Mouse (Mus musculus) erythroblast, adult 5-6 weeks (primary cell): ENCODE results near the gene Inhbb. TPM values are rescaled to one million over a fixed set of nuclear protein-coding genes. Genes with fewer than 3 reads are reported as not detected.

Experiments used
- ATAC-seq: replicated peaks from 2 replicates; pipeline ENCODE4 v1.8.0; 2016; ENCODE audit warnings: moderate number of reproducible peaks, mild to moderate bottlenecking, moderate TSS enrichment, inconsistent platforms; ENCODE audit not compliant: poor library complexity, low FRiP score, severe bottlenecking
- total RNA-seq, 2 experiments: library from RNA; stranded (forward) in 1 of 2; stranded (reverse) in 1 of 2; fragments of 150-400 nt in 1 of 2; fragments of 200-764, 138-1000 nt in 1 of 2; gene quantifications; 2 replicates each; pipeline versions ENCODE4 v1.2.3 to v1.2.4; 2015 to 2017; ENCODE audit warnings: low replicate concordance in 2 of 2

Inhbb gene
- total RNA-seq, 2 experiments from 2014 or later, result not detected

- ATAC-seq, result no peak
Measured at GRCm38 (mm10) chr1:119388664-119389396, 33.2 kb downstream of the Inhbb start.

GRCm38 (mm10) chr1:119386306-119386705 is 35.7 kb downstream of the Inhbb start:
- no peak for ATAC-seq

- ATAC-seq, result no peak
Measured at GRCm38 (mm10) chr1:119383916-119384315, 38.1 kb downstream of the Inhbb start.

GRCm38 (mm10) chr1:119380609-119381008 is 41.4 kb downstream of the Inhbb start:
- no peak for ATAC-seq

- no peak for ATAC-seq
Measured at GRCm38 (mm10) chr1:119375376-119375775, 46.7 kb downstream of the Inhbb start.

- ATAC-seq, result no peak
Measured at GRCm38 (mm10) chr1:119367546-119367945, 54.5 kb downstream of the Inhbb start.

- ATAC-seq, result no peak
Measured at GRCm38 (mm10) chr1:119366315-119366714, 55.7 kb downstream of the Inhbb start.

Other genes starting within 250 kb of the Inhbb start
- gene Ralb, start 82.5 kb upstream of the Inhbb start, total RNA-seq (2015; ENCODE audit: low replicate concordance), result 3.1 and 6.9 TPM in 2 replicates
- 7.2 and 10.5 TPM in 2 replicates for gene Ralb, start 82.5 kb upstream of the Inhbb start, total RNA-seq (2017; ENCODE audit: low replicate concordance)
- 5.6 and 7.7 TPM in 2 replicates for gene Tmem185b, start 103.9 kb upstream of the Inhbb start, total RNA-seq (2015; ENCODE audit: low replicate concordance)
- 2.2 and 3.6 TPM in 2 replicates for gene Tmem185b, start 103.9 kb upstream of the Inhbb start, total RNA-seq (2017; ENCODE audit: low replicate concordance)
- 0.42 TPM in 1 of 2 replicates, not detected in the other for gene Epb41l5, start 226.8 kb upstream of the Inhbb start, total RNA-seq (2015; ENCODE audit: low replicate concordance)
- gene Epb41l5, start 226.8 kb upstream of the Inhbb start, total RNA-seq (2017; ENCODE audit: low replicate concordance), result not detected in 2 replicates